ENCODE assay signal across 8 mouse cellular contexts in the genomic region with DNA sequence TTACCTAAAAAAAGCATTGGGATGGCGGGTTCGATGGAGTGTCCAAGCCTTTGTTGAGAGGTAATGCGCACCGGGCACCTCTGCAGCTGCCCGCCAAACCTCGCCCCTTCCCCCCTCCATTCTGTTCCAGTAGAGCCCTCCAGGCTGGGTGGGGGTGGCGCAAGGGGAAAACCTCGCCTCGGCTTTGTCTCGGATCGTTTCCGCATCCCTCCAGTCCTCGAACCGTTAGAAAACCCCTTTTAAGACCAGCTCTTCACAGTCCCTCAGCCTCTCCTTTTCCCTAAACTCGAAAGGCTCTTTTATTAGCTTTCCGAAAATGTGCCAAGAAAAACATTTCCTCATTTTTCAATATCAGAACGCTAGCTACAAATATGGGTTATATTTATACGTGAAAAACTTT. TPM values are rescaled to one million over a fixed set of nuclear protein-coding genes. Genes with fewer than 3 reads are reported as not detected.
DNase-seq lines count a peak whose midpoint lies in the region; ATAC-seq and TF ChIP-seq lines count a peak whose summit lies in the region.

No protein-coding gene starts in this region.

- TF ChIP-seq EP300 in MEL (IDR thresholded peaks at IDR 0.05; ENCODE audit: low read depth in 1 of 2, low read length in 2 of 2), result no peak

- no peak for ATAC-seq in limb, embryonic 11.5 days (ENCODE audit: insufficient number of reproducible peaks, low FRiP score, low TSS enrichment, low read depth)
- ATAC-seq in midbrain, embryonic 14.5 days (ENCODE audit: low FRiP score, low TSS enrichment), result no peak; the same call in 1 of the 2 replicates

- under 1% methylated on average over 18 of the region's 18 CpGs for WGBS in limb, embryonic 11.5 days
- 1% methylated on average over 18 of the region's 18 CpGs for WGBS in midbrain, embryonic 14.5 days

- peak overlapping the region; percentile 97 for H3K27ac ChIP-seq in MEL (ENCODE audit: control insufficient read depth, low read depth, low read length)
- peak overlapping the region; percentile 96 for H3K27ac ChIP-seq in limb, embryonic 11.5 days (replicated peaks; ENCODE audit: low read depth, low read length)
- peak overlapping the region; percentile 95 for H3K27ac ChIP-seq in midbrain, embryonic 14.5 days (replicated peaks; ENCODE audit: low read depth, low read length)

- intact Hi-C loops in heart, postnatal 14 days (cut with DNase I), result loop anchor here (10.0 kb wide), 1 partner anchor 137 kb away; the partner anchor contains the start of gene Gnl1

- peaks cover 0 to 52% of the 10 kb centered on the region in 2 experiments for H3K4me1 ChIP-seq in MEL (ENCODE audit: control insufficient read depth in 1 of 2, insufficient read depth in 2 of 2, low read length in 2 of 2)
- peaks cover 16% of the 10 kb centered on the region for H3K4me1 ChIP-seq in limb, embryonic 11.5 days (ENCODE audit: control insufficient read depth, insufficient read depth, low read length)
- H3K4me1 ChIP-seq in midbrain, embryonic 14.5 days (ENCODE audit: control insufficient read depth, insufficient read depth, low read length), result peaks cover 35% of the 10 kb centered on the region

- peak in 1 of 2 experiments; percentile 48; a peak in 1 of 4 replicates for TF ChIP-seq POLR2A in MEL (IDR thresholded peaks at IDR 0.05; ENCODE audit: control insufficient read depth in 1 of 2, insufficient read depth in 1 of 2, low read depth in 1 of 2, low read length in 2 of 2, poor library complexity in 1 of 2)

- no peaks in the 10 kb centered on the region for H3K9me3 ChIP-seq in MEL (replicated peaks; ENCODE audit: insufficient read depth, low read length)
- H3K9me3 ChIP-seq in limb, embryonic 11.5 days (ENCODE audit: control insufficient read depth, low read length), result no peaks in the 10 kb centered on the region
- no peaks in the 10 kb centered on the region for H3K9me3 ChIP-seq in midbrain, embryonic 14.5 days (ENCODE audit: control insufficient read depth, low read length)

- 0 out of 2 replicates have a peak overlapping the region, but pooled peaks have one; percentile 73 for H3K4me2 ChIP-seq in limb, embryonic 11.5 days (ENCODE audit: low read depth, severe bottlenecking)
- H3K4me2 ChIP-seq in midbrain, embryonic 14.5 days (ENCODE audit: low read length), result peak overlapping the region; percentile 82

- peaks cover 11 to 50% of the 10 kb centered on the region in 2 experiments for H3K36me3 ChIP-seq in MEL (ENCODE audit: control insufficient read depth in 1 of 2, insufficient read depth in 2 of 2, low read length in 2 of 2)
- peaks cover 25% of the 10 kb centered on the region for H3K36me3 ChIP-seq in limb, embryonic 11.5 days (ENCODE audit: control insufficient read depth, insufficient read depth, low read length)
- H3K36me3 ChIP-seq in midbrain, embryonic 14.5 days (ENCODE audit: control insufficient read depth, insufficient read depth, low read length), result peaks cover 43% of the 10 kb centered on the region

- no peak for TF ChIP-seq RAD21 in MEL (IDR thresholded peaks at IDR 0.05; ENCODE audit: low read depth, low read length)

- H3K4me3 ChIP-seq in MEL (ENCODE audit: control insufficient read depth in 1 of 2, insufficient read depth in 1 of 2, low read depth in 2 of 2, low read length in 2 of 2), result peak overlapping the region; percentile 84 to 99
- H3K4me3 ChIP-seq in limb, embryonic 11.5 days (ENCODE audit: low read depth, low read length), result peak overlapping the region; percentile 60
- H3K4me3 ChIP-seq in midbrain, embryonic 14.5 days (replicated peaks; ENCODE audit: low read depth, low read length), result peak overlapping the region; percentile 64

- TF ChIP-seq CTCF in MEL (IDR thresholded peaks at IDR 0.05 in 2 of 3, conservative IDR thresholded peaks at IDR 0.05 in 1 of 3; ENCODE audit: control insufficient read depth in 1 of 3, insufficient read depth in 1 of 3, low read depth in 2 of 3, low read length in 3 of 3, poor library complexity in 1 of 3, severe bottlenecking in 1 of 3), result no peak

- DNase-seq in frontal cortex, postnatal 10 days (ENCODE audit: low spot score in 2 of 2), result peak; percentile 52 to 66
- DNase-seq in frontal cortex, postnatal 25 days (ENCODE audit: low spot score in 2 of 2), result no peak
- peak; percentile 79 for DNase-seq in MEL (ENCODE audit: low read depth, low spot score)
- peak; percentile 76 for DNase-seq in embryo, embryonic 11 days
- peak; percentile 50 to 61 for DNase-seq in heart, postnatal 14 days
- peak; percentile 82 for DNase-seq in limb, embryonic 11.5 days (ENCODE audit: low spot score)
- peak; percentile 78 for DNase-seq in midbrain, embryonic 14.5 days
- peak; percentile 68 to 70 for DNase-seq in thymus, postnatal 10 days (ENCODE audit: low spot score in 2 of 2)

- H3K79me2 ChIP-seq in MEL (ENCODE audit: control insufficient read depth, insufficient read depth, low read length, poor library complexity), result peaks cover 44% of the 10 kb centered on the region

- no peaks in the 10 kb centered on the region for H3K27me3 ChIP-seq in MEL (ENCODE audit: control insufficient read depth in 1 of 2, insufficient read depth in 2 of 2, low read length in 2 of 2)
- no peaks in the 10 kb centered on the region for H3K27me3 ChIP-seq in limb, embryonic 11.5 days (ENCODE audit: control insufficient read depth, insufficient read depth, low read length)
- no peaks in the 10 kb centered on the region for H3K27me3 ChIP-seq in midbrain, embryonic 14.5 days (ENCODE audit: control insufficient read depth, insufficient read depth, low read length)

- peak overlapping the region; percentile 99 for H3K9ac ChIP-seq in MEL (ENCODE audit: control insufficient read depth, low read depth, low read length, poor library complexity, severe bottlenecking)
- peak overlapping the region; percentile 99 for H3K9ac ChIP-seq in limb, embryonic 11.5 days (ENCODE audit: low read length)
- peak overlapping the region; percentile 97 for H3K9ac ChIP-seq in midbrain, embryonic 14.5 days (replicated peaks; ENCODE audit: low read length)

TF ChIP-seq in MEL, 35 proteins besides CTCF, POLR2A, EP300 and RAD21:
- TF ChIP-seq NRF1 (IDR thresholded peaks at IDR 0.05; ENCODE audit: insufficient read depth, low read depth, low read length, poor library complexity, severe bottlenecking), result no peak
- TF ChIP-seq TBP (IDR thresholded peaks at IDR 0.05; ENCODE audit: low read depth, low read length), result no peak
- no peak for TF ChIP-seq ELF1 (IDR thresholded peaks at IDR 0.05; ENCODE audit: low read depth, low read length)
- no peak for TF ChIP-seq MXI1 (IDR thresholded peaks at IDR 0.05; ENCODE audit: low read depth, low read length)
- no peak for TF ChIP-seq ETS1 (IDR thresholded peaks at IDR 0.05; ENCODE audit: low read depth, low read length)
- TF ChIP-seq POLR2AphosphoS5 (IDR thresholded peaks at IDR 0.05; ENCODE audit: borderline replicate concordance, low read depth, low read length), result no peak
- TF ChIP-seq NELFE (IDR thresholded peaks at IDR 0.05; ENCODE audit: low read depth, low read length), result no peak
- TF ChIP-seq JUND (IDR thresholded peaks at IDR 0.05; ENCODE audit: low read depth, low read length), result no peak
- TF ChIP-seq HCFC1 (IDR thresholded peaks at IDR 0.05; ENCODE audit: low read depth, low read length), result no peak
- no peak for TF ChIP-seq CHD2 (IDR thresholded peaks at IDR 0.05; ENCODE audit: low read length)
TF ChIP-seq in MEL: peak in this region for 0.

RNA-seq across cellular contexts. Expression of gene Tubb5, which starts 0.6 kb away (rescaled TPM):
- total RNA-seq in MEL (2012; rRNA removed), result 1,137 and 1,211 TPM in 2 replicates
- 1,000 to 10,000 TPM; 1,040 to 1,575 TPM for polyA plus RNA-seq in MEL (2012; ENCODE audit: insufficient read depth in 1 of 2, insufficient read length in 2 of 2, low read depth in 1 of 2, low replicate concordance in 2 of 2, missing spikeins in 1 of 2)
- total RNA-seq in heart, postnatal 14 days (2021), result 100 to 1,000 TPM; 134 to 183 TPM
- 1,416 and 1,443 TPM in 2 replicates for polyA plus RNA-seq in limb, embryonic 11.5 days (2014; fragmentation: Nextera tagmentation; extraction: Ambion mirVana)
- 1,880 and 2,054 TPM in 2 replicates for polyA plus RNA-seq in midbrain, embryonic 14.5 days (2014; fragmentation: Nextera tagmentation; extraction: Ambion mirVana)

RNA-seq across cellular contexts. Expression of gene Mdc1, which starts 3.8 kb away (rescaled TPM):
- 15.0 and 17.2 TPM in 2 replicates for total RNA-seq in MEL (2012; rRNA removed)
- 10 to 100 TPM; 46.6 to 77.9 TPM for polyA plus RNA-seq in MEL (2012; ENCODE audit: insufficient read depth in 1 of 2, insufficient read length in 2 of 2, low read depth in 1 of 2, low replicate concordance in 2 of 2, missing spikeins in 1 of 2)
- 10 to 100 TPM; 12.9 to 13.5 TPM for total RNA-seq in heart, postnatal 14 days (2021)
- 20.7 and 23.5 TPM in 2 replicates for polyA plus RNA-seq in limb, embryonic 11.5 days (2014; fragmentation: Nextera tagmentation; extraction: Ambion mirVana)
- 7.3 and 8.2 TPM in 2 replicates for polyA plus RNA-seq in midbrain, embryonic 14.5 days (2014; fragmentation: Nextera tagmentation; extraction: Ambion mirVana)

RNA-seq across cellular contexts. Expression of gene Flot1, which starts 14.5 kb away (rescaled TPM):
- total RNA-seq in MEL (2012; rRNA removed), result 38.1 and 39.5 TPM in 2 replicates
- 10 to 100 TPM in 1 of 2 experiments, not detected in 1; 64.1 TPM for polyA plus RNA-seq in MEL (2012; ENCODE audit: insufficient read depth in 1 of 2, insufficient read length in 2 of 2, low read depth in 1 of 2, low replicate concordance in 2 of 2, missing spikeins in 1 of 2)
- 100 to 1,000 TPM; 108 to 111 TPM for total RNA-seq in heart, postnatal 14 days (2021)
- polyA plus RNA-seq in limb, embryonic 11.5 days (2014; fragmentation: Nextera tagmentation; extraction: Ambion mirVana), result 47.1 and 47.8 TPM in 2 replicates
- polyA plus RNA-seq in midbrain, embryonic 14.5 days (2014; fragmentation: Nextera tagmentation; extraction: Ambion mirVana), result 59.9 and 74.0 TPM in 2 replicates

RNA-seq across cellular contexts. Expression of gene Ier3, which starts 16.0 kb away (rescaled TPM):
- 5.5 and 8.4 TPM in 2 replicates for total RNA-seq in MEL (2012; rRNA removed)
- polyA plus RNA-seq in MEL (2012; ENCODE audit: insufficient read depth in 1 of 2, insufficient read length in 2 of 2, low read depth in 1 of 2, low replicate concordance in 2 of 2, missing spikeins in 1 of 2), result 10 to 100 TPM in 1 of 2 experiments, not detected in 1; 12.2 TPM
- total RNA-seq in heart, postnatal 14 days (2021), result 10 to 100 TPM; 23.9 to 27.8 TPM
- 2.7 and 3.1 TPM in 2 replicates for polyA plus RNA-seq in limb, embryonic 11.5 days (2014; fragmentation: Nextera tagmentation; extraction: Ambion mirVana)
- polyA plus RNA-seq in midbrain, embryonic 14.5 days (2014; fragmentation: Nextera tagmentation; extraction: Ambion mirVana), result 3.3 and 4.0 TPM in 2 replicates

RNA-seq across cellular contexts. Expression of gene Nrm, which starts 23.6 kb away (rescaled TPM):
- 11.1 and 13.7 TPM in 2 replicates for total RNA-seq in MEL (2012; rRNA removed)
- polyA plus RNA-seq in MEL (2012; ENCODE audit: insufficient read depth in 1 of 2, insufficient read length in 2 of 2, low read depth in 1 of 2, low replicate concordance in 2 of 2, missing spikeins in 1 of 2), result 10 to 100 TPM in 1 of 2 experiments, not detected in 1; 49.9 TPM
- total RNA-seq in heart, postnatal 14 days (2021), result 1 to 10 TPM; 3.8 to 6.0 TPM
- 55.6 and 56.4 TPM in 2 replicates for polyA plus RNA-seq in limb, embryonic 11.5 days (2014; fragmentation: Nextera tagmentation; extraction: Ambion mirVana)
- 14.5 and 20.2 TPM in 2 replicates for polyA plus RNA-seq in midbrain, embryonic 14.5 days (2014; fragmentation: Nextera tagmentation; extraction: Ambion mirVana)

Comparison
In these comparisons a context has a peak if more than half of its experiments do, and no peak if none do; other contexts are left out.
1. DNase-seq: peak in frontal cortex, postnatal 10 days (2 of 2), MEL (single experiment), embryo, embryonic 11 days (single experiment), heart, postnatal 14 days (2 of 2), limb, embryonic 11.5 days (single experiment), midbrain, embryonic 14.5 days (single experiment) and thymus, postnatal 10 days (2 of 2); none in frontal cortex, postnatal 25 days (0 of 2).
2. Peak in every context shown above with its lines, with median percentiles within 50 percentile points of each other: H3K27ac ChIP-seq, H3K4me3 ChIP-seq and H3K9ac ChIP-seq.